Mouse (Mus musculus) forebrain, embryonic 11.5 days (tissue): Measurements from ENCODE around the gene Lrrc3c. TPM values are rescaled to one million over a fixed set of nuclear protein-coding genes. Genes with fewer than 3 reads are reported as not detected.
"Not testable (repeated sequence)": the region's sequence is repeated elsewhere in the genome, so short reads cannot be mapped to it uniquely, and the experiment has no call there.

ENCODE experiments used
- ATAC-seq: fragments of 200-750 bp; cut with Nextera tagmentation; replicated peaks from 2 replicates; pipeline ENCODE4 v1.8.0; 2017; ENCODE audit warnings: moderate TSS enrichment; ENCODE audit not compliant: low FRiP score
- DNase-seq: peaks from one replicate; pipeline ENCODE4 v3.0.0-alpha.2; 2017; ENCODE audit warnings: low spot score
- H3K27ac ChIP-seq: fragments of 300-500 bp; sonication (generic); 2 replicates; pipeline ENCODE4 v1.5.1; 2014; ENCODE audit warnings: low read depth, low read length
- H3K27me3 ChIP-seq: fragments of 300-500 bp; sonication (generic); 2 replicates; pipeline ENCODE4 v1.6.1; 2014; ENCODE audit warnings: mild to moderate bottlenecking, low read length, mixed read lengths; ENCODE audit not compliant: control insufficient read depth, insufficient read depth
- H3K36me3 ChIP-seq: fragments of 300-500 bp; sonication (generic); 2 replicates; pipeline ENCODE4 v1.6.1; 2014; ENCODE audit warnings: mild to moderate bottlenecking, low read length, moderate library complexity, mixed read lengths; ENCODE audit not compliant: control insufficient read depth, insufficient read depth
- H3K4me1 ChIP-seq: fragments of 300-500 bp; sonication (generic); replicated peaks from 2 replicates; pipeline ENCODE4 v1.6.1; 2014; ENCODE audit warnings: low read length, mixed read lengths; ENCODE audit not compliant: control insufficient read depth, insufficient read depth
- H3K4me2 ChIP-seq: fragments of 300-500 bp; sonication (generic); 2 replicates; pipeline ENCODE4 v1.6.1; 2014; ENCODE audit warnings: low read depth, mild to moderate bottlenecking, low read length, moderate library complexity, mixed read lengths; ENCODE audit not compliant: severe bottlenecking
- H3K4me3 ChIP-seq: fragments of 300-500 bp; sonication (generic); 2 replicates; pipeline ENCODE4 v1.5.1; 2014; ENCODE audit warnings: low read depth, low read length
- H3K9ac ChIP-seq: fragments of 300-500 bp; sonication (generic); 2 replicates; pipeline ENCODE4 v1.6.1; 2014; ENCODE audit warnings: low read length
- H3K9me3 ChIP-seq: fragments of 300-500 bp; sonication (generic); 2 replicates; pipeline ENCODE4 v1.6.1; 2016; ENCODE audit warnings: low read length, mixed read lengths; ENCODE audit not compliant: control insufficient read depth
- WGBS: fragments of 180-500 bp; shearing (Covaris S2); extraction: QIAGEN DNeasy Blood & Tissue Kit; methylation state at CpG from one replicate; pipeline ENCODE4 v1.1.7; 2014; 5-methylcytosine and 5-hydroxymethylcytosine counted together
- polyA plus RNA-seq: library from polyadenylated mRNA; unstranded; fragments of >200 nt; fragmentation: Nextera tagmentation; extraction: Ambion mirVana; gene quantifications from 2 replicates; pipeline ENCODE4 v1.2.1, GENCODE M21; 2014

The Lrrc3c gene
- polyA plus RNA-seq, 1 experiment from 2014 or later: not detected

- no peaks in the 10 kb centered on the region for H3K36me3 ChIP-seq
- H3K4me2 ChIP-seq: peak overlapping the region; percentile 42; the same call in 1 of the 2 replicates
- under 1% methylated on average over 20 of the region's 20 CpGs for WGBS
- ATAC-seq (peak; percentile 39; the same call in 1 of the 2 replicates), DNase-seq (peak; percentile 83)
- H3K27me3 ChIP-seq: no peaks in the 10 kb centered on the region
- peak overlapping the region; percentile 20 for H3K4me3 ChIP-seq
- no peak overlapping the region for H3K27ac ChIP-seq
- no peak overlapping the region for H3K9ac ChIP-seq
- 0 out of 2 replicates have a peak, but pooled peaks cover 3% of the 10 kb centered on the region for H3K4me1 ChIP-seq
- no peaks in the 10 kb centered on the region for H3K9me3 ChIP-seq
Observed at GRCm38 (mm10) chr11:98602090-98602690, 4.1 kb downstream of the Lrrc3c start.

- 0 out of 2 replicates have a peak, but pooled peaks cover 3% of the 10 kb centered on the region for H3K4me1 ChIP-seq
- H3K27ac ChIP-seq: no peak overlapping the region
- no peak for ATAC-seq
- no peaks in the 10 kb centered on the region for H3K36me3 ChIP-seq
- no peak overlapping the region for H3K4me2 ChIP-seq
- no peaks in the 10 kb centered on the region for H3K27me3 ChIP-seq
- H3K9me3 ChIP-seq: no peaks in the 10 kb centered on the region
- H3K4me3 ChIP-seq: no peak overlapping the region
- 91% methylated on average over 2 of the region's 2 CpGs for WGBS
- no peak for DNase-seq
- H3K9ac ChIP-seq: no peak overlapping the region
Observed at GRCm38 (mm10) chr11:98603953-98604352, 5.9 kb downstream of the Lrrc3c start.

DNA sequence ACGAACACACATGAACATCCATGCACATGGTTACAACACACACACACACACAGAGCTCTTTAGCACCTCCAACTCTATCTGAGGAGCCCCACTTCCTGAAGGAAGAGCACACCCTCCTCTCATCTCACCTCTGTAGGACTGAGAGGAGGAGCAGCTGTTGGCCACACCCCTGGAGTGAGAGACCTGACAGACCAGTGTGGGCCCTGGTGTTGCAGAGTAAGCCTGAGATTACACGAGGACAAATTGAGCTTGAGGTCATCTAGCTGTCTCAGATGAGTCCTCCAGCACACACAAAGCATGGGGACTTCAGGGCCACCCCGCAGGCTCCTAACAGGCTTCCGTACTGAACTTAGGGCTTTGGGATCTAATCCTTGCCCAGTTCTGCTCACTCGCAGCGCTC, 6.8 kb downstream of the Lrrc3c start:
- ATAC-seq: not testable (repeated sequence)

GRCm38 (mm10) chr11:98606763-98607162, 8.7 kb downstream of the Lrrc3c start:
- ATAC-seq (no peak), DNase-seq (no peak)
- H3K27ac ChIP-seq: no peak overlapping the region
- H3K9me3 ChIP-seq: no peaks in the 10 kb centered on the region
- H3K4me2 ChIP-seq: no peak overlapping the region
- no peak overlapping the region for H3K4me3 ChIP-seq
- H3K4me1 ChIP-seq: 0 out of 2 replicates have a peak, but pooled peaks cover 3% of the 10 kb centered on the region
- H3K9ac ChIP-seq: no peak overlapping the region
- H3K27me3 ChIP-seq: no peaks in the 10 kb centered on the region
- H3K36me3 ChIP-seq: no peaks in the 10 kb centered on the region
- WGBS: 10% methylated on average over 3 of the region's 3 CpGs

More for the DNA sequence above, 6.8 kb downstream of the Lrrc3c start:
- not testable (repeated sequence) for H3K4me1 ChIP-seq, H3K9ac ChIP-seq, H3K9me3 ChIP-seq, H3K27ac ChIP-seq, H3K27me3 ChIP-seq, H3K4me2 ChIP-seq, H3K4me3 ChIP-seq, H3K36me3 ChIP-seq, DNase-seq
- 72% methylated on average over 6 of the region's 6 CpGs for WGBS

GRCm38 (mm10) chr11:98620791-98621190, 22.7 kb downstream of the Lrrc3c start:
- H3K4me2 ChIP-seq: no peak overlapping the region
- no peak overlapping the region for H3K4me3 ChIP-seq
- no peaks in the 10 kb centered on the region for H3K36me3 ChIP-seq
- no peak overlapping the region for H3K27ac ChIP-seq
- H3K9ac ChIP-seq: no peak overlapping the region
- no peaks in the 10 kb centered on the region for H3K4me1 ChIP-seq
- H3K27me3 ChIP-seq: no peaks in the 10 kb centered on the region
- WGBS: 95% methylated on average over 13 of the region's 13 CpGs
- no peaks in the 10 kb centered on the region for H3K9me3 ChIP-seq
- ATAC-seq (no peak), DNase-seq (no peak)

DNA sequence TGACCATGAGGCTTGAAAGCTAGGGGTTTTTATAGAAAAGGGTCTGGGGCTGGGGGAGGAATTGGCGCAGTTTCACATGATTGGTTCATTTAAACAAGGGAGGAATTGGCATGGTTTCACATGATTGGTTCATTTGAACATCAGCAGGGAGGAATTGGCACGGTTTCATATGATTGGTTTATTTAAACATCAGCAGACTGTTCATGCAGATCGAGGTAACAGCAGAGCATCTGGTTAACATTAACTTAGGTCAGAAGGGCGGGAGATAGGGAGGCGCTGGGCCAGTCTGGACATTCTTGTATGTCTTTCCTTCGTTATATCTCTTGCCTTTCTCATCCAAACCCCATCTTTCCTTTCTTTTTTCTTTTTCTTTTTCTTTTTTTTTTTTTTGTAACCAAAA, 25.9 kb downstream of the Lrrc3c start:
- not testable (repeated sequence) for H3K27me3 ChIP-seq, H3K9ac ChIP-seq, H3K9me3 ChIP-seq, DNase-seq, ATAC-seq, H3K4me3 ChIP-seq, H3K36me3 ChIP-seq, H3K4me2 ChIP-seq, H3K4me1 ChIP-seq, H3K27ac ChIP-seq
- 82% methylated on average over 6 of the region's 6 CpGs for WGBS

DNA sequence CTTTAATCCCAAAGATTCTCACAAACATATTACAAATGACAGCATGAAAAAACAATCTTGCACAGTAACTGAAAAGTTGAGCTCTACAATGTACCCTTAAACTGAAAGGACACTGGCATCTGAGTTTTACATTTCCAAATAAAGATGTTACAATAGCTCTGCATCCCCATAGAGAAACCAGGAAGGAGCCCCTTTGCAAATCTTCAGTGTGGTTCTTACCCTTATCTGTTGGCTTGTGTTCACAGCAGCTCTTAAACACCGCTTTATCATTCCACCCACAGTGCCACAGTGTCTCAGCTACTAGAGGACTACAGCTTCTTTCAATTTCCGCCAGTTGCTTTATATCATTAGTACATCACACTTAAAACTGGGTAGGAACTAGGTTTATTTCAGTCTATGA, 26.3 kb downstream of the Lrrc3c start:
- not testable (repeated sequence) for H3K27me3 ChIP-seq, DNase-seq, H3K4me3 ChIP-seq, H3K4me1 ChIP-seq, H3K27ac ChIP-seq, ATAC-seq, H3K36me3 ChIP-seq, H3K9me3 ChIP-seq, H3K9ac ChIP-seq, H3K4me2 ChIP-seq
- WGBS: 83% methylated on average over 2 of the region's 2 CpGs

DNA sequence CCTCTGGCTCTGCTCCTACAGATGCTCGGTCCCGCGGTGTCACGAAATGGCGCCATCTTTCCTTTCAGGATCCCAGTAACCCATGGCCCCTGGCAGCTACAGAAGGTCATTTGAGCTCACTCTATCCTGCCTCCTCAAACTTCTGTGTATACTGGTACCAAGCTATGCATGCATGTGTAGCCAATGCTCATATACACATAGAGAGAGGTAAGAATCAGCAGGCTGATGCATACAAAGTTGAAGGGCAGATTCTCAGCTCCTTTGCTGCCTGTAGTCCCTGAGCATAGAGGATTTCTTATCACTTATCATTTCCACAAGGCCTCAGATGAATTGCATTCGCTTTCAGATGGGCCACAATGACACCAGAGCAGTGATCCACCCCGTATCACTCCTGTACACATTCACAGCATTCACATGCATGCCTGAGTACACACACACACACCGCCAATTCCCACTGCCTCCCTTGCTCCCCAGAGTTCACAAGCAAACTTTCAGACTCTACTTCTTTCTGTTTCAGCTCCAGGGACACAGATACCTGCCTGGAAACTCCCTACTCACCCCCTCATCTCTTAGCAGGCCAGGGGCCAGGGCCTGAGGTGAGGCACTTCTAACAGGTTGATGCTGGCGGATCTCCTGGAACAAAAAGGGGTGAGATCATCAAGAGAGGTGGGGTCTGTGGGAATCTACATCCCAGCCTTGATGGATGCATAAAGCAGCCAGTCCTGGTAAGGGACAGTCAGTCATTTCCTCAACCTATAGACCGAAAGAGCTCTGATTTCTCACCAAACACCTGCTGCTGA, 27.7 kb downstream of the Lrrc3c start, which contains the start of the genes Gm12355 and Gsdma3:
Gene Gm12355 (minus strand): TSS at position 51 of the 800 bp plus-strand sequence.
Gene Gsdma3 (plus strand): TSS at position 750 of the 800 bp plus-strand sequence.
- no peak within 1 kb of the TSS for H3K4me2 ChIP-seq
- 88% methylated on average over 10 of the region's 10 CpGs for WGBS
- no peak for DNase-seq
- no peaks in the 10 kb centered on the region for H3K4me1 ChIP-seq
- H3K4me3 ChIP-seq: no peak within 1 kb of the TSS
- ATAC-seq: no peak
- H3K27ac ChIP-seq: no peak within 1 kb of the TSS
- H3K36me3 ChIP-seq: no peaks in the 10 kb centered on the region
- H3K9ac ChIP-seq: no peak within 1 kb of the TSS
- no peaks in the 10 kb centered on the region for H3K9me3 ChIP-seq
- H3K27me3 ChIP-seq: no peaks in the 10 kb centered on the region
